Mouse (Mus musculus) layer of hippocampus, postnatal 36 days (tissue): Measurements from ENCODE around the gene Pcbp3. TPM values are rescaled to one million over a fixed set of nuclear protein-coding genes. Genes with fewer than 3 reads are reported as not detected.
A peak's percentile ranks its signal among the peaks of the same experiment; 100 is the strongest.

Source experiments
- DNase-seq, 2 experiments: peaks; one replicate each; pipeline ENCODE4 v3.0.0; 2022
- total RNA-seq, 2 experiments: library from RNA; stranded (reverse); gene quantifications; 2 replicates each; pipeline ENCODE4 v1.2.3; 2021

The Pcbp3 gene
- total RNA-seq, 2 experiments from 2014 or later, result 63.0 to 67.1 TPM

DNA sequence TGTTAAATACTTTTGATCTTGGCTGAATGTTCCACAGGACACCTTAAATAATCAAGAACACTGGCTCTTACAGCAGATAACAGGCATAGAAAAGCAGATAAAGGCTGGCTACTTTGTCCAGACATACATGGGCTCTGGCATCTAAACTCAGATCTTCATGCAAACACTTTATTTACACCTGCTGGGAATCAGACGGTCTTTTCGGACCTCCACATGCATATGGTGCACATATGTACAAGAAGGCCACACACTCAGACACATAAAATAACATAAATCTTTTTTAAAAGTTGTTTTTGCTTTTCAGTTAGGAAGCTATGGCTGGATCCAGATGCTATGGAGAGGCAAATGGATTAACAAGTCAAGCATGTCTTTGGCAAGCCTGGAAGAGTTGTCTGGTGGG lies 37.2 kb downstream of the Pcbp3 start:
- no peak for DNase-seq

DNA sequence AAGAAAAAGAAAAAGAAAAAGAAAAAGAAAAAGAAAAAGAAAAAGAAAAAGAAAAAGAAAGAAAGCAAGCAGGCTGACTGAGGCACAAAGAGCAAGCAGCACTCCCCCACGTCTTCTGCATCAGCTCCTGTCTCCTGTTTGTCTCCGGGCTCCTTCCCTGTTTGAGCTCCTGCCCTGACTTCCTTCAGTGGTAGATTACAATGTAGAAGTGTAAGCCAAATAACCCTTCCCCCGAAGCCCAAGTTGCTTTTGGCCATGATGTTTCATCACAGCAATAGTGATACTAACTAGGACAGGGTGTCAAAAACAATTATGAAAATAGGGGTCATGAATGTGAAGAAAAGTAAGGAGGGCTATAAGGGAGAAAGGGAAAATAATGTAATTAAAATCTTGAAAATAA lies 43.6 kb downstream of the Pcbp3 start:
- no peak for DNase-seq

DNA sequence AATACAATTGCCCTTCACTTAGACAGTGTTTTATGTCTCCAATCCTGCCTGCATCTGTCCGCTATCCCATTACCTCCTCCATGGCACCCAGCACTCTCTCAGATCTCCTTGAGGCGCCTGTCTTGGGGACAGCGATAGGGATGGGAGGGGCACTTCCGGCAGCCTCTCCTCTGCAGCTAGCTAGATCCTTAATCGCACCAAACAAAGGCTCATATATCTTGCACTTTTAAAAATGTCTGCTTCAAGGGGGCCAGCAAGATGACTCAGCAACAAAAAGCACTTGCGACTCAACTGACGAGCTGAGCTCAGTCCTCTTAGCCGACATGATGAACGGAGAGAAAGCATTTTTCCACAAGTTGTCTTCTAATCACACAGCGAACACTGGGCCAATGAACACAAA lies 55.3 kb downstream of the Pcbp3 start:
- DNase-seq, result no peak

DNA sequence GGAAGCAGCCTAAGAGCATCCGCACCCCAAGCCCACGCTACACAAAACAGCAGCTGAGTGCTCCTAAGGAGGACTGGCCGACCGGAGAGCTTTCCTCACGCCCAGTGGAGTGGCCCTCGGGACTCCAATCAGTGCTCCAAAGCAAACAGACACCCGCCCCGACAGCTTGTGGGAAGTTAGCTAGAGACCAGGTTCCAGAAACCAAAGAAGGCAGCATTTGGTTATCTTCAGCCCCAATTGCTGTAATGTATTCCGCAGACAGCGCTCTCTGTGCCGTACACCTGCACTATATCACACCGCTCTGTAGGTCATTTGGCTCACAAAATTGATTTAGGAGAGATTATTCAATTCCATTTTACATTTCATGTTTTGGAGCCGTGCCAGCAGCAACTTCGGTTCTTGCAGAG lies 55.7 kb downstream of the Pcbp3 start:
- no peak for DNase-seq

DNA sequence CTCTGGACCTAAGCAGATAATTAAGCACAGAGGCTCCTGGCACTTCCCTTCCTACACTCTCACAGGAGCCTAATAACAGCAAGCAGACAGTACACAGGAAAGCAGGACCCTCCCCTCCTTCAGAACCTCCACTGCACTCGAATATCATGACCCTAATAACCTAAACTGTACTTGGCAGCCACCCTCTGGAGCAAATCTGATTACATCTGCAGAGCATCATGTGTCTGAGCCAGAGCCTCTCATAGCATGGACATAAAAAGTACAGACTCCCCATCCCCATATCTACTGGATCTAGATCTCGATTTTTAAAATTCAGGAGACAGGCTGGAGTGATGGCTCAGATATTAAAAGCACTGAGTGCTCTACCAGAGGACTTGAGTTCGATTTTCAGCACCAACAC lies 58.0 kb downstream of the Pcbp3 start:
- no peak for DNase-seq

DNA sequence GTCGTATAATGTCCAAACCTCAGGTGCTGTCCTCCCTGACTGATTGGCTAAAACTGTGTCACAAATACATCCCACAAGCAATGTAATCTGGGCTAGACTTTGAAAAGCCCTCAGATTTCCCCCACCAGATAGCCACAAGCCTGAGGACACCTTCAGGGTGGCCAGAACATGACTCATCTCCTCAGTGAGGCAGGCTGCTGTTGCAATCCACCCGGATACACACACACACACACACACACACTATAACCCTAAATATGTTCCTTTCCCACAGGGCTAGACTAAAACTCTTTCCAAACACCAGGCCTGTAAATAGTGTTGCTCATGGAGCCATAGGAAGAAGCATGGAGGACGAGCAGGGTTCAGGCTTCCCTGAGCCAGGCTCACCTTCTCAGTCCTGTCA lies 58.6 kb downstream of the Pcbp3 start:
- DNase-seq, result no peak

DNA sequence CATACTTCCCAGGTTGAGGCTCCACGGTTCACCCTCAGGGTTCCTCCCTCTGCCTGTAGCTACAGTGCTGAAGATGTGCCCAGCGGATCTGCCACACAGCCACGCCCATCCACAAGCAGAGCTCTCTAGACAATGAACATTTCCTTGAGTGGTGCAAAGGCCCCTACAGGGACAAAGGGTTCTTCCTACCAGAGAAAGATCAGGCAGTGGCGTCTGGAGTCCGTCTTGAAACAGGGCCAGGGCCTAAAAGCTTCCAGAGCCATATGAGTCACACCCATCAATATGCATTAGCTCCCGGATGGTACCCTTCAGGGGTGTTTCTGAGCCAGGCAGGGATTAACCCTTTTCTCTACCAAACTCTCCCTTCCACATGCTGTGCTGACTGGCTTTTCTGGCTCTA lies 59.1 kb downstream of the Pcbp3 start:
- DNase-seq, result no peak

DNA sequence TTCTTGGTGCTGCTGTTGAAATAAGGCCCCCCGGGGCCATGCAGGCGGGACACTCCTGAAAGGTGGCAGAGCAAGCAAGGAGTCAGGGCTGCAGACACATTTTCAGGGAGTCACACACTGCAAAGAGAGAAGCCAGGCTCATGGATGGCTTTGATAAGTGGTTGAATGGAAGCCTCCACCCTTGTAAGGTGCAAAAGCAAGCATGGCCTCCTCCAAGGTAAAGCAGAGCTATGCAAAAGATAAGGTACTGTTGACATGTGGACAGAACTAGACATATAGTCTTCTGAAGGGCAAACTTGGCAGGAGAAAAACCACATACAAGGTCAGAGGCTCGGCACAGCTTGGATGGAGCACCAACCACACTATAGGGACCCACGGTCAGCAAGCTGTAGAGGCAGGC lies 63.3 kb downstream of the Pcbp3 start:
- DNase-seq, result no peak

DNA sequence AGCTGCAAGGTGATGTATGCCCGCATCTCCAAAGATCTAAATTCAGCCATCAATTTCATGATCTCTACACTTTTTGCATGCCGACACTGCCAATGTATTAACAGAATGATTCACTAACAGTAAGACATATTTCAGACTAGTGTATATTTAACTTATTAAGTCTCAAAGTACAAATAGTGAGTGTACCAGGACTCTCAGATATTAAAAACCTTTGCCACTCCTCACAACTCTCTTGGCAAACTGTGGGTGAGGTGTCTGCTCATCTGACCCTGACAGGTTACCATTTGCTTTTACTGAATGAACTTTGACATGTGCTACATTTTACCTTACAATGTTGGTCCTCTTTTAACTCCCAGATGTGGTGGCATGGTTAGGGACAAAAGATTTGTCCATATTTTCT lies 70.2 kb downstream of the Pcbp3 start:
- DNase-seq, result no peak

DNA sequence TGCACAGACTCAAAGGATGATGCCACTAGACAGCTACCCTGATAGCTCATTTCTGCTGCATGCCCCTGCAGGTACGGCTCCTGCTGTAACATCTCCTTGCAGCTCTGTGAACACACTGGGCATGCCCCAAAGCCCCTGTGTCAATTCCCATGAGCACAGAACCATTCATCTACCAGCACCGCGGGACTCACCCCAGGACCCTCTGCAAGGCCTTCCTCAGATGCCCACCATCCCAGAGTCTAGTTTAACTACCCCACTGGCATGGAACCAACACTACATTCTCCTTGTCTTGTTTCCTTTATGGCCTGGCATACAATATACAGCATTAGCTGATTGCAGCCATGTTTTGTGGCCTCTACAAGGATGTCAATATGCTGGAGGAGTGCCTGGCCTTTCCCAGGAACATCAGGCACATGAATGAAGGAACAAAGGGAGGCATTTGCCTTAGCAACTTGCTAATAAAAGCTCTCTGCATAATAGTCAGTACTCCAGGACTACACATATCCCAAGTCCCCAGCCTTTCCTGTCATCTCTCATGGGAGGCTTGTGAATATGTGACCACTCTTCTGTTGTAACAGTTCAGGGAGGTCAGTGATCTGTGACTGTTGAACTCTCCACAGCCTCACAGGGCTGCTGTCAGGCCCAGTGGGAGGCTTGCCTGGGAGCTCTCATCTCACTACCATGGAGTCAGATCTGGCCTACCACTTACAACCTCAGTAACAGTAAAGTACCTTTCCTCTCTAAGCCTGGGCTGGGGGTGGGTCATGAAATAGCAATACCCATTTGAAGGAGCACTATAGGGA lies 78.0 kb downstream of the Pcbp3 start:
- no peak for DNase-seq

DNA sequence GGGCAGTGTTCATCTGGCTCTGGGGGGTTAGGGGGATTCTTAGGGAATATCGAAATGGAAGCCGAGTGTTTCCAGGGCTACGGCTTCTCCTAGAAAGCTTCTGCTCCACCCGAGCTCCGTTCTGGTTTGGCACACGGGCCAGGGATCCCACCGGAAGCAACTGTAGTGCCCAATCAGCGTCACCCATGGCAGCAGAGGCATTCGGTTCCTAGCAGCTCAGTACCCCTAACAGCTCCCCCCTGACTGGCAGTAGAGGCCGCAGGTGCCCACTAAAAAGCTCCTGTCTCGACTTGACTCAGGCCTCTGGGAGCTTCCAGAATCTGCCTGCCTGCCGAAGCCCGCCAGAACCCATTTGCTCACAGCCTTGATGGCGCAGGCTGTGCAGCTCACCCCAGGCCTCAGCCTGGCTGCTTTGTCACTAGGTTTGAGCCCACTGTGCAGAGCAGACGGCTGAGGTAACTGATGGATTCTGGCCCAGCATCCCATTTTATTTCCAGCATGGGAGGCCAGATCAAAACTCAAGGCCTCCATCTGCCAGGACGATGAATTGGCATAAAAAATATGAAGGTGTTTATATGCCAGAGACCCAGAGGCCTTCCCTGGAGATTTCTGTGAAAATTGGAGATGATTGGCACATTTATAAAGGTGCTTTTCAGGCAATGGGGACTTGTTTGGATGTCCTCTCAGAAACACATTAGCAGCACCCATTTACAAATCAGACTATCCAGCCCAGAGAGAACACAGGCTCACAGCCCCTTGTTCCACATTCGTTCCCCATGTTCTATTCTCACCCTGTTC lies 78.8 kb downstream of the Pcbp3 start:
- peak; percentile 17 to 28 for DNase-seq

DNA sequence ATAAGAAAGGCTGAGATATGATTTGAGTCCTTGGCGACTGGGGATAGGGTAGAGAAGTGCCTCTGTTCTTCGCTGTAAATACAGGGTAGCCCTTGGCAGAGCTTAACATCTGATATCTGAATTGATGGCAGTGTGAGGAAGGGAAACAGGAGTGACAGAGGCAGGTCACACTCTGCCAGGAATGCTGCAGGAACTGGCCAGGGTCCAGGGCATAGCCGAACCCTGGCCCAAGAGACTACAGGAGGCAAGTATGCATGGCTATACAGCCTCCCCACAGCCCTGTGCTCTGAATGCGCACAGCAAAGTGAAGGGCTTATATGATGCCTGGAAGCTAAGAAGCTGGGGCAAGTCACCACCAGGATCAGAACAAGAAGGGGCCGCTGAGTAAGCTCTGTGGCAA lies 79.8 kb downstream of the Pcbp3 start:
- no peak for DNase-seq

DNA sequence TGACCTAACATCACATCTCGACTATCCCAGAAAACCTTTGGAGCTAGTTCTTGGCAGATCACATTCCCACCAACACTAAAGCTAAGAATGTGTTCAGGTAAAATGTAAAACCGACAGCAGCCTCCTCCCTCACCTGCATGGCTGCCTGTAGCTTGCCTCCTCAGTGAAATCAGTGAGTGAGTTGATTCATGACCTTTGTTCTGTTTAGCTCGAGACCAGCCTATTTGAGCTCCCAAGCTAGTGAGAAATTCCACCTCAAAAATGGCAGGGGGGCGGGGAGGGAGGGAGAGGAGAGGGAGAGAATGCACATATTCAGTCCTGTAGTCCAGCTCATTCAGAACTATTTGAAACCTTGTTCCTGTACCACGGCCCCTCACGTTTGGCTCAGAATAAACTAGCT lies 86.4 kb downstream of the Pcbp3 start:
- no peak for DNase-seq

DNA sequence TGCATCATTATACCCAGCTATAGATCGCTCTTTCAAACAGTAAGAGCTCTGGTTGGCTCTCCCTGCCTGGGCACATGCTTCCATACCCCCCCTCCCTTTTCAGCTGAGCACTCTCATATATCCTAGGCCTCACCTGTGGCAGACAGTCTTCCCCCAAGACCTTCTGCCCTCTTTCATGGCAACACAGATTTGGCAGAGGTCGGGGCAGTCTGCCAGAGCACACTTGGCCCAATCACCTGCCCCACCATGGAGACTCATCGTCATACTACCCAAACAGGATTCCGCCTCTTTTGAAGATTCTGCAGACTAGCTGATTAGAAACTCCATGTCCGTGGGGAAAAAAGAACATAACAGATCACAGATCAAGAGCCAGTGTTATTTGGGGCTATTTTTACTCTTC lies 86.8 kb downstream of the Pcbp3 start:
- no peak for DNase-seq

DNA sequence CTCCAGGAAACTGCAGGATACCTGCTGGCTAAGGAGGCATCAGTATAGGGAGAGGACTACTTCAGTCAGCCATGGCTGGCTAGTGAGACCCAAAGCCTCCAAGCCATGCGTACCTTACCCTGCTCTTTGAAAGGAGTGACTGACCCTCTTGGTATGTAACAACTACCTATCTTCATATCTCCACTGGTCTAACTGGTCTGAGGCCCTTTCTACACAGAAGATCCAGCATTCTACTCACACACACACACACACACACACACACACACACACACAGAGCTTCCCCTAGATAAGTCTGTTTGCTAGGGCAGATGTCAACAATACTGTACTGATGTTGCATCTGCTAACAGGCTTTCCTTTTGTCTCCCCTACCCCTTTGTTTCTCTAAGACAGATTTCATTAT lies 87.3 kb downstream of the Pcbp3 start:
- no peak for DNase-seq

DNA sequence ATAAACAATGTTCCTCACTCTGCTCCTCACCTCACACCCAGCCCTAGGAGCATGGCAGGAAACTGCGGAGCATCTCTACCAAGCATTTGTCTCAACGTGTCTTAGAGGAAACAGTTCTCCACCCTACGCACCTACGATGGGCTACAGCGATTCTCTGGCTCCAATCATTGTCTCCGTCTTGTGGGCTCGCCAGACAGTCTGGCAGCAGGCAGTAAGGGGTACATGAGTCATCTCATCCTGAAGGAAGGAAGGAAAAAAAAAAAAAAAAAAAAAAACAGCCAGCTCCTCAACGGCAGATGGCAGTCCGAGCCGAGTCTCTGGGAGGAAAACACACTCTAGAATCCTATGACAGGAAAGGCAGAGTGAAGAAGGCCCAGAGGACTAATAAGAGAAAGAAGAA lies 87.7 kb downstream of the Pcbp3 start:
- DNase-seq, result no peak

DNA sequence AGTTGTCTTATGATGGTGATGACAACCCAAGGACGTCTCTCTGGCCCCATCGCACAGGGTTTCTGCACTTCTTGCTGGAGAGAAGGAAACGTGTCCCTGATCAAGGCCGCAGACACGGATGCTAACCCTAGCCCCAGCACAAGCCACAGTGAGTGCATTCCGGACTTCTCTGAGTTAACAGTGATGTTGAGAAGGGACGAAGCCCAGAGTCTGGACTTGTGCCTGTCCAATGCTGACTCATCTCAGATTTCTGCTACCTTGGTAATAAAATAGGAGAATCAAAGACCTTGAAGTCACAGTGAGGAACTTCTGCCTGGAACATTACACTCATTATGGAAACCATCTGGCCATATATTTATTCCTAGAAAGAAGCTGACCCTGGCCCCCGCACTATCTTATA lies 89.0 kb downstream of the Pcbp3 start:
- DNase-seq, result no peak

DNA sequence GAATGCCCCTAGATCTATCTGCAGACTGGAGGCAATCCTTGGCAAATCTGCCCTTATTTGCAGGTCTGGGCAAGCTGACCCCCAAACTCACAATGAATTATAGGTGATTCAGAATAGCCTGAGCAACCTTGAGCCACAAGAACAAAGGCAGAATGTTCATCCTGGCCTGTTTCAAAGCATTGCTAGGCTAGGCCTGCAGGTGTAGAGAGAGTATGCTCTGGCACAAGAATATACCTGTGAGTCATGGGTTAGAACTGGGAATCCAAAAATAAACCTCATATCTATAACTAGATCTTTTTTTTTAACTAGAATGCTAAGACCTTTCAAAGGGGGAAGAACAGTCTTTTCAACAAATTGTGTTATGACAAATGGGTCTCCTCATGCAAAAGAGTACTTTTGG lies 95.8 kb downstream of the Pcbp3 start:
- DNase-seq, result no peak

DNA sequence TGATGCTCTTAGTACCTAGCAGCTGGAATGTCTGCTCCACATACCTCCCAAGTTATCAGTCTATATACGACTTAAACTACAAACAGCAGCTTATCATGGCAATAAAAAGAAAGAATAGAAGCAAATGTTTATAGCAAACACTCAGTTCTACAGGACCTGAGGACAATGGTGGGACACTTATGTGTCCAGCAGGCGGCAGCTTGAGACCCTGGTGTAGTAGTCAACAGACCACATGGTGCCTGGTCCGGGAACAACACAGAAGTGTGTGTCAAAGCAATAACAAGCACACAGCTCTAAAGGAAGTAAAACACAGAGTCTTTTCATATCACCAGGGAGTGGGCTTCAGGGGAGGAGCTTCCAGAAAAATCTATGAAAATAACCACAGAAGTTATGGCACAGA lies 100.7 kb downstream of the Pcbp3 start:
- DNase-seq, result no peak

DNA sequence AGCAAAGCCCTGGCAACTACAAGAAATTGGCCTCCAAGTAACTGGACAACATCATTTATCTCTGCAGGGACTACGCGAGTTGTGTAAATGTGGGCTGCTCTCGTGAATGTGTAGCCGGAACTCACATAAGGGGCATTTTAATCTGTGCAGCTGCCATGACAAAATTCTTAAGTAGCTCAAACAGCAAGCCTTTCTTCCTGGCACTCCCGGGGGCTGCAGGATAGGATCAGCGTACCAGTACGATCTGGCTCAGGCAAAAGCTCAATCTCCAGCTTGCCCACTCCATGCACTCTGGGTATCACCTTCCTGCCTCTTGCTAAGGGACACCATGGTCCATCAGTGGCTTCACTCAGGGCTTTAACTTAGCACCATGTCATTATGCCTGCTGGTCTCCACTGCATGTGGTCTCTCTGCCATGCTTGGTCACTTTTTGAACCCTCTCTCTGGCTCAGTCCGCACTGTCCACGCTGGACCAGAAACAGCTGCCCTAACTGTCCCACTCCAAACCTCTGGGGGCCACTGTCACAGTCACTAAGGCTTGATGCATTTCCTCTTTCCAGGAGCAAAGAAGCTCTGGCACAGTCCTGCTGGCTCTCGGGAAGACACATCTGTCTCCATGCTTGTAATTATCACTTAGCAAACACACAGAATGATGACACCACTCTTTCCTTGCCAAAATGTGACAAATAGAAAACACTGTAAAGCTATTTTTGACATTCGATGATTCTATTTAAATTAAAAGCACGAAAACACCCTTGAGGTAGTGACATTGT lies 102.1 kb downstream of the Pcbp3 start:
- no peak for DNase-seq

DNA sequence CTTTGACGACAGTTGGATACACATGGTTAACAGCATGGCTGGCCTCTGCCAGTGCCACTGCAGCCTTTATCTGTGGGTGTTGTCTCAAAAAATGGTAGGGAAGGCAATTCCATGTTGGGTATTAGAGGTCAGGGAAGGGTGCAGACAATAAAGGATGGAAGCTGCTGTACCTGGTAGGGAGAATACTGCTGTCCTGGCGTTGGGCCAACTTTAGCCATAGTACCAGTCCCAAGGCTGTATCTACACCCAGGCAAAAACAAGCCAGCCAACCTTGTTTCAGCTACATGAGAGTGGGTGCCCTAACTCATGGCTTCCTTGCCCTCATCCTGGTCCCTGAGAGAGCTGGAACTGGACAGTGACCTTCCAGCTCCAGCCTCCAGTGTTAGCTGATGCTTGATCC lies 103.8 kb downstream of the Pcbp3 start:
- DNase-seq, result no peak

DNA sequence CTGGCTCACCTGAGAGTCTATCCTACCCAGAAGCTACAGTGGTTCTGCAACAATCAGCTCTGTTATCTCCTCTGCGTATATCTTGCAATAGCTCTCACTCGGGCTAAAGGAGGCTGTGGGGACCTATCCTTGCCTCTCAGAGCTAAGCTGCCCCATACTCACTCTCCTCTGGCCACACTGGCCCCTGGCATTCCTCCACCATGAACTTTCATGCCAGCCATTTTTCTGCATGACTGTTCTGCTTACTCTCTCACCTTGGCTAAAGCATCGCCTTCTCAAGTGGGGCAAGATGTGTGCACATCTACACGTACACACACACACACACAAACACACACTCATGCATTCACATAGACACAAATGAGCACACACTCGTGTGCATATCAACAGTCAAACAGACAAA lies 115.2 kb downstream of the Pcbp3 start:
- DNase-seq, result no peak

DNA sequence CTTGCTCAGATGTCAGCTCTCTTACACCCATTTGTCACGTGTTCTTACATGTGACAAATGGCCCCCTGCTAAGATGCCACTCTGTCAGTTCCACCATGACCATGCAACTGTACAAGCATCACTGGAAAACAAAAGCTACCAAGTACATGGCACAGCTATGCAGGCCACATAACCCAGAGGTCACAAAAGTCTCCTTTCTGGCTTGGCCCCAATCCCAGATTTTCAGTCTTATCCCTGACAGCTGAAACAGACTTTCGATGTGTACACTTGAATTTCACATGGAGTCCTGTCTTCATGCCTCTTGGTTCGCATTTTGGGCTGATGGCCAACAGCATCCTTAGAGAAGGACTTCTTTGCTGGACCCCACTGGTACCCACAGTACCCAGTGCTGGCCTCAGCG lies 116.8 kb downstream of the Pcbp3 start:
- DNase-seq, result no peak
